Mouse (Mus musculus): ENCODE results near the gene Gdf1.
A peak's percentile ranks its signal among the peaks of the same experiment; 100 is the strongest.

The Gdf1 gene

DNA sequence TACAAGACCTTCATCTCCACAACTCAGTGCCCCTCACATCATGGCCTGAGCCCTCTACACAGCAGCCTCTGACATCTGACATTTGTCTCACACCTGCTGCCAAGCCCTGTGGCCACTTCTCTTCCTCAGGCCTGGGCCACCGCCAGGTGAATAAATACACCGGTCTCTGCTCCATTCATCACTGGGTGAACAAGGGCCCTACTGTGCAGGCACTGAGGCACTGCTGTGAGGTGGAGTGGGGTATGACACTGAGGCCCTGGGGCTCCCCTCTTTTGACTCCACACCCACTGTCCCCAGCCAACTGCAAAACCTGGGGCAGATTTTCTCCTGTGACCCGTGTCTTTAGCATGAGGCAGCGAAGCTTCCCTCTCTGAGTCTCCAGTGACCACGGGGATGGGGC, 37.0 kb downstream of the Gdf1 start:
- DNase-seq, result no peak

- no peak for DNase-seq
Measured at GRCm38 (mm10) chr8:70370476-70370875, 40.9 kb downstream of the Gdf1 start.

GRCm38 (mm10) chr8:70371951-70372350, 42.3 kb downstream of the Gdf1 start:
- DNase-seq, result no peak

GRCm38 (mm10) chr8:70373397-70374317, 44.0 kb downstream of the Gdf1 start, which contains the start of gene Comp:
Gene Comp, plus strand, starts transcription at chr8:70373558.
- peak in 1 of 2 experiments; percentile 22 for DNase-seq

DNA sequence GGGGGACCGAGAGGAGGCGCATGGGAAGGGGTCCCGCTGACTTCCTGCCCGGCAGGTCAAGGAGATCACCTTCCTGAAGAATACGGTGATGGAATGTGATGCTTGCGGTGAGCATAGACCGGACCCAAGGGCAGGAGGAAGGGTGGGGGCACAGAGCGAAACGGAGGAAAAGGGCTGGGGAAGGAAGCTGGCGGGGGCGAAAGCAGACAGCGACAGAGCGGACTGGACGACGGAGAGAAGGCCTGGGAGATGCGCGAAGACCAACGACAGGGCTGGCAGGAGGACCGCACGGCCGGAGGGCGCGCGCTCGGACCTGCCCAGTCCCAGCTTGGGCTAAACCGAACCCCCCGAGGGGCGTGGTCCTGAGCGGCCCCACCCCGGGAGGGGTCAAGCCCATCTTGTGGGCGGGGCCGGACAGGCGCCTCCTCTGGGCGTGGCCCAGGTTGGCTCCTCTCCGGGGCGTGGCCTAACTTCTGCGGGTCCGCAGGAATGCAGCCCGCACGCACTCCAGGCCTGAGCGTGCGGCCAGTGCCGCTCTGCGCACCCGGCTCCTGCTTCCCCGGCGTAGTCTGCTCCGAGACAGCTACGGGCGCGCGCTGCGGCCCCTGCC, 44.8 kb downstream of the Gdf1 start:
- peak; percentile 74 to 81 for DNase-seq

- DNase-seq, result peak in 1 of 2 experiments; percentile 13
Measured at GRCm38 (mm10) chr8:70375212-70375859, 45.7 kb downstream of the Gdf1 start.

- peak in 1 of 2 experiments; percentile 12 for DNase-seq
Measured at GRCm38 (mm10) chr8:70376275-70376741, 46.7 kb downstream of the Gdf1 start.

DNA sequence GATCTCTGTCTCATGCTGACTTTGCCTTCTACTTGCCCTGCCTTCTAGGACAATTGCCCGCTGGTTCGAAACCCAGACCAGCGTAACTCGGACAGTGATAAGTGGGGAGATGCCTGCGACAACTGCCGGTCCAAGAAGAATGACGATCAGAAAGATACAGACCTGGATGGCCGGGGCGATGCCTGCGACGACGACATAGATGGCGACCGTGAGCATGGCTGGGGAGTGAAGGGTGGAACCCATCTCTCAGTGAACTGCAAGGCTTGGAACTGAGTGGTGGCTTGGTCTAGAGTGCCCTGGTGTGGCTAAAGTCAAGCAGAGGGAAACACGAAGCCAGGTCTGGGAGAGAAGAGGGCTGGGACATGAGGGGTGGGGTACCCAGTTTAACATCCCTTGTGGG, 47.4 kb downstream of the Gdf1 start:
- DNase-seq, result peak; percentile 33 to 42

DNA sequence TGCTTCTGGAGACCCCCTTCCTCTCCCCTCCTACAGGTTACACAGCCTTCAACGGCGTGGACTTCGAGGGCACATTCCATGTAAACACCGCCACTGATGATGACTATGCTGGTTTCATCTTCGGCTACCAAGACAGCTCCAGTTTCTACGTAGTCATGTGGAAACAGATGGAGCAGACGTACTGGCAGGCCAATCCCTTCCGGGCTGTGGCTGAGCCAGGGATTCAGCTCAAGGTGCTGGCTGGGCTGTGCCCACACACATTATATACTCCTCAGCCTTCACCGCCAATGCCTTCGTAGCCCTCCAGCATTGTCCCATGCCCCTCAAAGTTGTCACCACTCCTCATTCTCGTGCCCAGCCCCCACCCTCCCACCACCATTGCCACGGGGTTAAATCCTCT, 50.5 kb downstream of the Gdf1 start:
- DNase-seq, result peak; percentile 55
